Mouse (Mus musculus): ENCODE data around the gene Gm14685. TPM values are rescaled to one million over a fixed set of nuclear protein-coding genes. Genes with fewer than 3 reads are reported as not detected.

Gm14685 gene
- 0.11 TPM for polyA plus RNA-seq (2017; shearing (Covaris generic))

DNA sequence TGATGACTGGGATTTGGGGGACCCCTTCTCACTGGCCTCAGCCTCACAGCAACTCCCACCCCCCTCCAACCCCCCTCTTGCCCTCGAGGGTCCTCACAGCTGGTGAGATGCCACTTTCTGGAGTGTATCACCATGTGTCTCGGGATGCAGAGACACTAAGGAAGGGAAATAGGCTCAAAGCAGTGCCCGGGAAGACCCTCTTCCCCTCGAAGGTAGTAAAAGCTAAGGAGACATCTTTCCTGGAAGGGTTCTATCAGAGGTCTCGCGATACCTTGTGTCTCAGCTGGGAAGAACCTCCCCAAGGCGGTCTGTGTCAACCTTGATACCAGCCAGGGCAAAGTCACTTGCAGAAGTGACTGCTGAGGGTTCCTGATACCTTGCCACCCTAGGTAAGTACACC is at the start of gene Gm14685:
TSS of gene Gm14685 (plus strand) at position 301 of the 400 bp plus-strand sequence.

GRCm38 (mm10) chrX:73082267-73083055 is 34.4 kb upstream of the Gm14685 start, which contains the start of gene Xlr4a:
Xlr4a (minus strand) TSS chrX:73082478.

DNA sequence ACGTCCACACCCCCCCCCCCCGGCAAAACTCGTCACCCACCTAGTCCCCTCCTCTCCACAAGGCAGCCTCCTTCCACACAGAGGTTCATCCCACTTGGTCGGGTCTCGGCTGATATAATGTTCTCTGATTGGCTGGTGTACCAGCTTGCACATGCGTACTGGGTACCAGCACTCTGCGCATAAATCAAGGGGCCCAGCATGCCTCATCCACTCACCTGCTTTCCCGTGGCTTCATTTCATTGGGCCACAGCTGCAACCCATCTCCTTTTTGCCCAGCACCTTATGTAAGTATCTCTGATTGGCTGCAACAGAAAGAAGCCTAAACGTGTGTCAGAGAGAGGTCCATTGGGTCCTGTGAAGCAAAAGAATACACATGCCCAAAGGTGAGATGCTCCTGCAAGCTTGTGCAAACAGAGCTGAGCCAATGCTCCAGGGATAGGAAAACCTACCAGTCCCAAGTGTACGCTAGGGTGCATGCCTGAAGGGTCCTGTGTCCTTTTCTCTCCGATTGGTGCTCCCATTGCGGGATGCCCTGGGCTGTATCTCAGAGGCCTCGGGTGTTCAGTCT is 19.8 kb upstream of the Gm14685 start, which contains the start of gene Xlr3a:
TSS of gene Xlr3a (minus strand) at position 155 of the 568 bp plus-strand sequence.

DNA sequence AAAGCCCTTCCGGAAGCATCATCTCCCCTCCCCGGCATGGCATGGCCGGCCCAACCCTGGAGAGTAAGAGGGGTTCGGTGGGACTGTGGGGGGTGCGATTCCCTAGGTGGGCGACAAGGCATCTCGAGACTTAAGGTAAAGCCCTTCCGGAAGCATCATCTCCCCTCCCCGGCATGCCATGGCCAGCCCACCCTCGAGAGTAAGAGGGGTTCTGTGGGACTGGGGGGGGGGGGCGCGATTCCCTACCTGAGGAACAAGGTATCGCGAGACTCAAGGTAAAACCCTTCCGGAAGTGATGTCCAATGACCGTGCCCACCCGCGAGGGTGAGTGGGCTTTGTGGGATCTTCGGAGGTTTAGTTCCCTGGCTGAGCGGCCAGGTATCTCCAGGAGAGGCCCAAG is 31.6 kb downstream of the Gm14685 start, which contains the start of gene Xlr5b:
TSS of gene Xlr5b (plus strand) at position 301 of the 400 bp plus-strand sequence.

GRCm38 (mm10) chrX:73149350-73149749 is 32.5 kb downstream of the Gm14685 start, which contains the start of gene DXBay18:
DXBay18 (minus strand) TSS chrX:73149450.

DNA sequence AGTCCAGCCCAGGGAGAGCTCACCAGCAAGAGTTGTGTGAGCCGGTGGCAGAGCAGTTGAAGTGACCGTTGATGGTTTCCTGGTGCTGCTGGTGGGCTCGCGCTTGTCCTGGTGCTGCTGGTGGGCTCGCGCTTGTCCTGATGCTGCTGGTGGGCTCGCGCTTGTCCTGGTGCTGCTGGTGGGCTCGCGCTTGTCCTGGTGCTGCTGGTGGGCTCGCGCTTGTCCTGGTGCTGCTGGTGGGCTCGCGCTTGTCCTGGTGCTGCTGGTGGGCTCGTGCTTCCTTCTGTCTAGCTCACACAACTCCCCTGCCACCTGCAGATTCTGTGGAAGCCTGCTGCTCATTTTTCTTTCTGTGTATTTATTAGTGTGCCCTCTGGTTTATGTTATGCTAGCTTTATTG is 60.0 kb downstream of the Gm14685 start, which contains the start of gene Spin2d:
TSS of gene Spin2d (minus strand) at position 101 of the 400 bp plus-strand sequence.

Other genes starting within 250 kb of the Gm14685 start
- 142 TPM for gene Cetn2, start 198.6 kb upstream of the Gm14685 start, polyA plus RNA-seq (2017; shearing (Covaris generic))
- gene Nsdhl, start 198.5 kb upstream of the Gm14685 start, polyA plus RNA-seq (2017; shearing (Covaris generic)): 22.2 TPM
- gene Zfp185, start 129.7 kb upstream of the Gm14685 start, polyA plus RNA-seq (2017; shearing (Covaris generic)): 0.07 TPM
- not detected for gene Pnma5, start 79.9 kb upstream of the Gm14685 start, polyA plus RNA-seq (2017; shearing (Covaris generic))
- not detected for gene Pnma3, start 52.3 kb upstream of the Gm14685 start, polyA plus RNA-seq (2017; shearing (Covaris generic))
- 118 TPM for gene Xlr4a, start 34.6 kb upstream of the Gm14685 start, polyA plus RNA-seq (2017; shearing (Covaris generic))
- 1.1 TPM for gene Xlr3a, start 20.0 kb upstream of the Gm14685 start, polyA plus RNA-seq (2017; shearing (Covaris generic))
- not detected for gene Xlr5b, start 31.7 kb downstream of the Gm14685 start, polyA plus RNA-seq (2017; shearing (Covaris generic))
- 0.20 TPM for gene DXBay18, start 32.4 kb downstream of the Gm14685 start, polyA plus RNA-seq (2017; shearing (Covaris generic))
- gene Spin2d, start 59.9 kb downstream of the Gm14685 start, polyA plus RNA-seq (2017; shearing (Covaris generic)): not detected
- 13.7 TPM for gene Xlr3b, start 75.2 kb downstream of the Gm14685 start, polyA plus RNA-seq (2017; shearing (Covaris generic))
- gene Xlr4b, start 97.3 kb downstream of the Gm14685 start, polyA plus RNA-seq (2017; shearing (Covaris generic)): 160 TPM
- gene F8a, start 111.2 kb downstream of the Gm14685 start, polyA plus RNA-seq (2017; shearing (Covaris generic)): 2.7 TPM
- 113 TPM for gene Xlr4c, start 126.1 kb downstream of the Gm14685 start, polyA plus RNA-seq (2017; shearing (Covaris generic))
- not detected for gene Xlr3c, start 148.3 kb downstream of the Gm14685 start, polyA plus RNA-seq (2017; shearing (Covaris generic))
- gene Xlr5a, start 175.9 kb downstream of the Gm14685 start, polyA plus RNA-seq (2017; shearing (Covaris generic)): not detected
- gene Xlr5c, start 175.9 kb downstream of the Gm14685 start, polyA plus RNA-seq (2017; shearing (Covaris generic)): not detected
- gene Gm45015, start 219.8 kb downstream of the Gm14685 start, polyA plus RNA-seq (2017; shearing (Covaris generic)): not detected
- gene Zfp275, start 225.6 kb downstream of the Gm14685 start, polyA plus RNA-seq (2017; shearing (Covaris generic)): 21.8 TPM

All from CD4-positive, CD25-positive, alpha-beta regulatory T cell, adult 9 weeks (primary cell).